Mouse (Mus musculus) large intestine, adult 2 months (tissue): Measurements from ENCODE around the gene P2rx6. TPM values are rescaled to one million over a fixed set of nuclear protein-coding genes. Genes with fewer than 3 reads are reported as not detected.
"Not testable (repeated sequence)": the region's sequence is repeated elsewhere in the genome, so short reads cannot be mapped to it uniquely, and the experiment has no call there.

Experiments
- DNase-seq: peaks from one replicate; pipeline ENCODE4 v3.0.0-alpha.2; 2012; ENCODE audit warnings: low read depth, low spot score
- WGBS: fragments of 180-500 bp; shearing (Covaris S2); methylation state at CpG from one replicate; pipeline ENCODE4 v1.1.7; 2018; 5-methylcytosine and 5-hydroxymethylcytosine counted together
- polyA plus RNA-seq: library from polyadenylated mRNA; depleted of rRNA; stranded (reverse); fragments of >200 nt; gene quantifications from 2 replicates; pipeline ENCODE4 v1.2.3, GENCODE M21; 2012; rRNA removed

P2rx6 gene
- 2.4 and 2.6 TPM in 2 replicates for polyA plus RNA-seq

DNA sequence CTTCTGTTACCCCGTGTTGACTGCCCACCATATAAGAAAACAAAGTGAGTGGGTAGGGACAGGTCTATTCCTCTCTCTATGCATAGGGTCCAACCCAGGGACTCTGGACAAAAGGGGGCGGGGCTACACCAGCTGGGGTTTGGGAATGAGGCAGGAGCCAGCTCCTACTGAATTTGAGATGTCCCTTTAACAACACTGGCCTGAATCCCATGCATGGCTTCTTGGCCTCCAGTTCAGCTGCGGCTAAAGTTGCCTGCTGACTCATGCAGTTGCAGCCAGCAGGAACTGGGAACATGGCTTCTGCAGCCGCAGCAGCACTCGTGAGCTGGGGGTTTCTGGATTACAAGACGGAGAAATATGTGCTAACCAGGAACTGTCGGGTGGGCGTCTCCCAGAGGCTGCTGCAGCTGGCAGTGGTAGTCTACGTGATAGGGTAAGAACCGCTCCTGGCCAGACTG, at the start of gene P2rx6:
P2rx6 (plus strand) TSS at position 135 of the 458 bp plus-strand sequence.
- WGBS, result 8% methylated on average over 10 of the region's 10 CpGs
- DNase-seq, result no peak

- no peak for DNase-seq
- 74% methylated on average over 2 of the region's 2 CpGs for WGBS
Observed at GRCm38 (mm10) chr16:17518910-17519309, 42.8 kb upstream of the P2rx6 start.

GRCm38 (mm10) chr16:17524156-17524555, 37.5 kb upstream of the P2rx6 start:
- WGBS, result 93% methylated on average over 11 of the region's 11 CpGs
- DNase-seq, result no peak

- no peak for DNase-seq
- 85% methylated on average over 3 of the region's 3 CpGs for WGBS
Observed at GRCm38 (mm10) chr16:17525524-17525923, 36.2 kb upstream of the P2rx6 start.

GRCm38 (mm10) chr16:17526223-17526622, 35.5 kb upstream of the P2rx6 start:
- WGBS, result 48% methylated on average over 6 of the region's 6 CpGs
- DNase-seq, result no peak

GRCm38 (mm10) chr16:17527606-17528005, 34.1 kb upstream of the P2rx6 start:
- DNase-seq, result no peak

- WGBS, result 95% methylated on average over 13 of the region's 13 CpGs
- DNase-seq, result no peak
Observed at GRCm38 (mm10) chr16:17528276-17528675, 33.4 kb upstream of the P2rx6 start.

DNA sequence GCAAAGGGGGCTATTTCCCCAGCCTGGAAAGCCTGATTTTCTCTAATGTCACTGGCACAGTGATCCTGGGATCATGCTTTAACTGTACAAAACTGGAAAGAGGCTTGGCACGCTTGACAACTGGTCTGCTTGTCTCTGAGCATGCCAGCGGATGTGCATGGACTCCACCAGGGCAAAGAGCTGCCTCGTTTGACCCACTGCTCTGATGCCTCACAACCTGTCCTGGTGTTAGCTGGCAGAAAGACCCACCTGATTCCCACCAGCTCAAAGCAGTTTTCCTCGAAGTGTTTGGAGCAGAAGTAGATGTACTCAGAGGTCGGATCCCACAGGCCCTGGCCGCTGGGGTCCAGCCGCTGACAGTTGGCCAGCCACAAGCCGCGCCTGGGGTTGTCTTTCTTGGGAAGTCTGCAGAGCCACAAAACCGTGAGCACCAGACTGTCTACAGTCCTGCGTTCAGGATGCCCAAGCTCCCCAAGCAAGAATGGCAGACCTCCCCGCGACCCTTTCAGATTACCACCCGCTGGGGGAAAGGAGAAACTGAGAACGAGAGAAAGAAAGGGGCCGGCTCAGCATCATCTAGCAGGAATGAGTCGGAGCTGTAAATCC, 31.6 kb upstream of the P2rx6 start:
- DNase-seq, result no peak
- 6% methylated on average over 17 of the region's 17 CpGs for WGBS

DNA sequence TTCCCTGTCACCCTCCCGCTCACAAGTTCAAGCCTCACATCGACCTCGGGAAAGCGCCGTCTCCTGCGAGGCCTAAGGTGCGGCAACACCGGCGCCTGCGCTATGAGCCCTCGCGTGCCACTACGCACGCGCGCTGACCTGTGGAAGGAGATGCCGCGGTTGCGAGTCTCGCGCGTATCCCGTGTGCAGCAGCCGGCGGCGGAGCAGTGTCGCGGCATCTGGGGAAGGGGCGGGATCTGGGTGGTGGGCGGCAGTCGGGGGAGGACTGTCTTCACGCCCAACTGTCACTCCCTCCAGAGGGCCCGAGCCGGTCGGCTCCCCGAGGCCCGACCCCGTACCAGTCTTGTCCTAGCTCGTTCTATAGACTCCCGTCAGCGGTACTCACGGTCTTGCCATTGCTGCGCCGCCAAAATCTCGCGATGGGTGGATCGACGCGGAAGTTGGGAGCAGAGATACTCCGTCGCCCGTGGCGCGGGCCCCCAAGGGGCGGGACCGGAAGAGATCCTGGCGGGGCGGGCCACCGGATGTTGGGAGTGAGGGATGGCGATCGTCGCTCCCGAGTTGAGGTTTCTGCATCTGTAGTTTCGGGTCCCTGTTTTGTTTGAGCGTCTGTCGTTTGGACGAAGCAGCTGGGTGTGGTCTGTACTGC, 30.9 kb upstream of the P2rx6 start, which contains the start of gene Thap7:
Thap7 (minus strand) TSS at position 497 of the 649 bp plus-strand sequence.
- DNase-seq, result peak; percentile 88
- WGBS, result under 1% methylated on average over 67 of the region's 67 CpGs

- WGBS, result 56% methylated on average over 4 of the region's 4 CpGs
- no peak for DNase-seq
Observed at GRCm38 (mm10) chr16:17532271-17532670, 29.4 kb upstream of the P2rx6 start.

- WGBS, result 45% methylated on average over 14 of the region's 14 CpGs
- DNase-seq, result no peak
Observed at GRCm38 (mm10) chr16:17532676-17533329, 28.9 kb upstream of the P2rx6 start.

DNA sequence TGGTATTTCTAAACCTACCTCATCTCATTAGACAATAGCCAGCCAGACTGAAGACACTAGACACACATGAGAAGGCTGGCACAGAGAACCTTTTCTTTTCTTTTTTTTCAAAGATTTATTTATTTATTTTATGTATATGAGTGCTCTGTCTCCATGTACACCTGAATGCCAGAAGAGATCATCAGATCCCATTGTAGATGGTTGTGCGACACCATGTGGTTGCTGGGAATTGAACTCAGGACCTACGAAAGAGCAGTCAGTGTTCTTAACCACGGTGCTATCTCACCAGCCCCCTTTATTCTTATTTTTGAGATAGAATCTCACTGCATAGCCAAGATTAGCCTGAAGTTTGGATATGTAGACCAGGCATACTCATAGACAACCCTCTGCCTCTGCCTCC, 25.1 kb upstream of the P2rx6 start:
- 88% methylated on average over 3 of the region's 3 CpGs for WGBS
- DNase-seq, result no peak

GRCm38 (mm10) chr16:17542632-17543031, 19.1 kb upstream of the P2rx6 start:
- no peak for DNase-seq
- 55% methylated on average over 2 of the region's 2 CpGs for WGBS

DNA sequence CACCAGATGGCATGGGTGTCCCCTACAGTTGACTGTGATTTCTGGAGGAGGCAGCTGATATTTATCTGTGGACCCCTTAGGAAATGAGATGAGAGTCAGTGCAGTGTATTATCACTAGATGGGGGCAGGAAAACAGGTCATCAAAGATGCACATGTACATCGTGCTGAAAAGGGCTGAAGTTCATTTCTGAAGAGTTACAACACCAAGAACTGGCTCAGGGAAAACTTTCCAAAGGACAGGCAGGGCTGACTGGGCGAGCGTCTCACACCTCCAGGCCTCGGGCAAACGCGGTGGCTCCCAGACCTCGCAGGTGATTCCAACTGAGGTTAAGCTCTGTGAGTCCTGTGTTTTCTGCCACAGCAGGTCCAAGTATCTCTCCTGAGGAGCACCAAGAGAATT, 8.8 kb upstream of the P2rx6 start:
- WGBS, result 80% methylated on average over 7 of the region's 7 CpGs
- DNase-seq, result no peak

DNA sequence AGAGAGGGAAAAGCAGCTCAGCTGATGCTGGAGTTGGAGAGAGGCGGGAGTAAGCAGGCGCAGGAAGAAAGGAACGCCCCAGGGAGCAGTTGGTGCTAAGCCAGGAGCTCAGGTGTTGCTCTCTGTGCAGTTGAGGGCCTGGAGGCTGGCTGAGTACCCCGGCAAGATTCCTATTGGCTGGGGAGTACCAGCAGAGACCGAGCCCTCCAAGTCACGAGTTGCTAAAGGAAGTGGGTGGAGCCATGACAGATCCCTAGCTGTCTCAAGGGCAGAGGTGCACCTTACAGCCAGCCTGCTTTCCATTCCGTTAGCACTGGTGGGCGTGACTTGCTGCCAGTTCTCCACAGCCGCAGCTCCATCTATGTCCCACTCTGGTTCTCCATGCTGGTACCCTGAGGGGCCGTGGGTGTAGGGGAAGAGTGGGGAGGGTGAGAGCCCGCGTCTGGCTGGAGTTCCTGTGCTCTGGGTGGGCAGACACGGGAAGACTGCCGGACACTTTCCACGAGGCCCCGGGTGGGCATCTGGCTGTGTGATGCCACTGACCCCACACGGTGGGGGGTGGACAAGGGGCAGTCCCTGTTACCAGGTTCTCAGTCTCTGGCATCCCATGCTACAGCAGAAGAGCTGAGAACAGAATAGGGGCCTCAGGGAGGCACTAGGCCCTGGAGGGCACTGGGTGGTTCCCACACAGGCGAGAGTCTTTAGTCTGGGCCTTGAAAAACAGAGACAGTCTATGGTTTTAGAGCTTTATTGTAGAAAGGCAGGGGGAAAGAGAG, 7.6 kb upstream of the P2rx6 start:
- peak; percentile 61 for DNase-seq
- 12% methylated on average over 18 of the region's 18 CpGs for WGBS

DNA sequence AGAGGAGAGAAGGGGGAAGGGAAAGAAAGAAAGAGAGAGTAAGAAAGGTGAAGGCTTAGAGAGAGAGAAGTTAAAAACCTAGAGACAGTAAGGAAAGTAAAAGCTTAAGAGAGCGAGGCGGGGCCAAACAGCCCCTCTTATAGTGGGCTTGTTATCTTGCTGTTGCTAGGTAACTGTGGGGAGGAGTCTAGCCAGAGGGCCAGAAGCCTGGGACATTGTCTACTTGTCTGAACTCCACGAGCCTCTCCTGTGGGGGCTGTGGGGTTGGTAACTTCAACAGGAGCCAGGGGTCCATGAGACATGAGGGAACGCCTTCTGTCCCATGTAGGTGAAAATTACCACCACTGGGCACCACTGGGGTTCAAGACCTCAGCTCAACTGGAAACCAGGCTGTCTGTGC, 7.0 kb upstream of the P2rx6 start:
- DNase-seq, result not testable (repeated sequence)
- 52% methylated on average over 4 of the region's 4 CpGs for WGBS

GRCm38 (mm10) chr16:17556180-17556579, 5.5 kb upstream of the P2rx6 start:
- DNase-seq, result no peak
- WGBS, result 82% methylated on average over 4 of the region's 4 CpGs

DNA sequence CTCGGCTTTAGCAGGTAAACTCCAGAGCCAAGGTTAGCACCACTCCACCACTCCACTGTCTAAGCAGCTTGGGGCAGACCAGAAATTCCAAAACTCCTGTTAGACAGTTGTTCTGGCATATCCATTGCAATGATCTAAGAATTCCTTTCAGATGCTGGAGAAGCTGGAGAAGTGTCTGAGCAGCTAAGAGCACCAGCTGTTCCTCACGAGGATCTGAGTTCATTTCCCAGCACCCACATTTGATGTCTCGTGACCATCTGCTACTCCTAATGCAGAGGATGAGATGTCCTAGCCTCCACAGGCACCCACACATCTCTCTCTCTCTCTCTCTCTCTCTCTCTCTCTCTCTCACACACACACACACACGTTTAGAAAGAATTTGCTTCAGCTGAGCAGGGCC, 4.8 kb upstream of the P2rx6 start:
- 49% methylated on average over 4 of the region's 4 CpGs for WGBS
- no peak for DNase-seq

DNA sequence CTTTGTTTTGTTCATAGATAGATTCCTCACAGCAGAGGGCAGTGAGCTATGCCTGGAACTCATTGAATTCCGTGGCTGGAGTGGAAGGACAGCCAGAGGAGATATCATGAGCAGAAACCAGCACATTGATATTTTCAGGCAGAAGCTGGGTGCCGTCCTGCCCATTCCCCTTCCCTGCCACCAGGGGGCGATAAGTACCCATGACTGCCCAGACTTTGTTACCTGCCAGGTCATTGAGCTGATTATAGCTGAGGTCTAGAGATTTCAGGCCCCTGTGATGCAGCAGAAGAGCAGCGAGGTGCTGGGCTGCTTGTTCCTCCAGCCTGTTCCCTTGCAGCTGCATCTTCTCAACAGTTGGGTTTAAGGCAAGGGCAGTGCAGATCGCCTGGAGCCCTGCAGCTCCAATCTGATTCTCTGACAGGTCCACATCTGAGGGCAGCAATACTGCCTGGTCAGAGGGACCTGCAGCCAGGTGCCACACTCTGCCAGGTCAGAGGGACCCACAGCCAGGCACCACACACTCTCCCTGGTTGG, 3.7 kb upstream of the P2rx6 start:
- WGBS, result 7% methylated on average over 5 of the region's 5 CpGs
- peak; percentile 55 for DNase-seq

- 12% methylated on average over 5 of the region's 5 CpGs for WGBS
- no peak for DNase-seq
Observed at GRCm38 (mm10) chr16:17558811-17559210, 2.9 kb upstream of the P2rx6 start.
